Mouse (Mus musculus): ENCODE measurements around the gene Atg5.
A peak's percentile ranks its signal among the peaks of the same experiment; 100 is the strongest.
"Not testable (repeated sequence)": the region's sequence is repeated elsewhere in the genome, so short reads cannot be mapped to it uniquely, and the experiment has no call there.

The Atg5 gene

DNA sequence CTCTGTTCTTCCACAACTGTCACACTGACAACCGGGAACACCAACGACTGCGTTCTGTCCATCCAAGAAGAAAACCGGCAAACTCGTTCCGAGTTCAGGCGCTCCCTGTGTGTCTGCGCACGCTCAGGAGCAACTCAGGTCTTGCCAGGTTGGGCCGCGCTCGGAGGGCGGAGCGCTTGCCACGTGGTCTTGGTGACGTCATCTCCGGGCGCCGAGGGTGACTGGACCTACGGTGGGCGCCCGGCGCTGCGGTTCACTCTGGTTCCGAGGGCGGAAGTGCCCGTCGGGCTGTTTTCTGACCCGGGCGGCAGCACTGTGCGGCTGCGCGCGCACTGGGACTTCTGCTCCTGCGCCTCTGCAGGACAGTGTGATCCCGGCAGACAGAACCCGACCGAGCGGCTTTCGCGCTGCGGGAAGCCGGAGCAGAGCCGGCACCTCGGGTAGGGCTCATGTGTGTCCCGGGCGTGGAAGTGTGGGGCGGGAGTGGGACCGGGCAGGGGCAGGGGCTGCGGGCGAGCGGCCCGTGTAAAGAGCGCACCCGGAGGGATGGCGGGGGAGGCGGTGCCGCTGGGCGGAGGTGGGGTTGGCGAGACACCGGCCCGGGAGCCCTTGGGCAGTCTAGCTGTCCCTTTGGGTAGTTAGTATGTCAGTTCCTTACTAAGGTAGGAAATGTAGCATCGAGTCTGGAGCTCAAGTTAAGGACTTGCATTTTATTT is at the start of gene Atg5:
Gene Atg5, plus strand, starts transcription at position 214 of the 716 bp plus-strand sequence.
- DNase-seq, result peak; percentile 99

- not testable (repeated sequence) for DNase-seq
Measured at GRCm38 (mm10) chr10:44219073-44219472, 49.1 kb upstream of the Atg5 start.

DNA sequence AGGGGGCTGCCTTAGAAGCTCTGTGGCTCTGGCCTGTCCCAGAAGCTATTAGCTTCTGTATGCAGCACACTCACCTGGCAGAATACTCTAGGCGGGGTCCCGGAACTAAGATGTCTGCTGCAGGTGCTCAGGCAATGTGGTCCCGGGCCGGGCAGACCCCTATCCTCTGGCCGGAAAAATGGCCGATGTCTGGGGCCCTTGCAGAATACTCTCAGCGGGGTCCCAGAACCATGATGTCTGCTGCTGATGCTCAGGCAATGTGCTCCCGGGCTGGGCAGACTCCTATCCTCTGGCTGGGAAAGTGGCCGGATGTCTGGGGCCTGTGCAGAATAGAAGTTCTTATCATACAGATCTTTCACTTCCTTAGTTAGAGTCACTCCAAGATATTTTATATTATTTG is 43.8 kb upstream of the Atg5 start:
- DNase-seq, result no peak

DNA sequence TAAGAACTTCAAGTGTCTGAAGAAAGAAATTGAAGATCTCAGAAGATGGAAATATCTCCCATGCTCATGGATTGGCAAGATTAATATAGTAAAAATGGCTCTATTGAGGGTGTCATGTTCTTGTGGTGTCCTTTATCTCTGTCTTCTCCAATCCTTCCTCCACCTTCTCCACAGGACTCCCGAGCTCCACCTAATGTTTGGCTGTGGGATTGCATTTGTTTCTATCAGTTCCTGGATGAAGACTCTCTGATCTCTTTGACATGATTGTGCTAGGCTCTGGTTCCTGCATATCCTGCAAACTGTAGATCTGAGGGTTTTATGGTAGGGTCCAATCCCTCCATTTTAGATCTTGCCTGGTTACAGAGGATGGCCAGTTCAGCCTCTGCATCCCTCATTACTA is 34.8 kb upstream of the Atg5 start:
- peak; percentile 36 for DNase-seq

- DNase-seq, result peak; percentile 2
Measured at GRCm38 (mm10) chr10:44235298-44235697, 32.9 kb upstream of the Atg5 start.

DNA sequence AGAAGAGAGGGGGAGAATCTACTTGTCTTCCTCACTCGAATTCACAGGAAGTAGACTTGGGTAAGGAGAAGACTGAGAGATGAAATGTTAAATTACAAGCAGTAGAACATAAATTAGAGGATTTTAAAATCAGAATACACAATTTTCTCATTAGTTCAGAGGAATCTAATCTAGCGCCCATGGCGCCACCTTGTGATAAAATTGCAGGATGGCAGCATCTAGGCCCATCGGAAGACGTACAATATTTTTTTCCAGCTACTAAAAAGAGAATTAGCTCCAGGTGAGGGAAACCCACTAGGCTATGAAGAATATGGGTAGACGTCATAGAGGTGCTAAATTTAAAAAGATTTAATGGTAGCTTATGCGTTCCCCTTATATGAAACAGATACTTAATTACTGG is 11.5 kb upstream of the Atg5 start:
- DNase-seq, result no peak

GRCm38 (mm10) chr10:44265835-44266234 is 2.3 kb upstream of the Atg5 start:
- no peak for DNase-seq

DNA sequence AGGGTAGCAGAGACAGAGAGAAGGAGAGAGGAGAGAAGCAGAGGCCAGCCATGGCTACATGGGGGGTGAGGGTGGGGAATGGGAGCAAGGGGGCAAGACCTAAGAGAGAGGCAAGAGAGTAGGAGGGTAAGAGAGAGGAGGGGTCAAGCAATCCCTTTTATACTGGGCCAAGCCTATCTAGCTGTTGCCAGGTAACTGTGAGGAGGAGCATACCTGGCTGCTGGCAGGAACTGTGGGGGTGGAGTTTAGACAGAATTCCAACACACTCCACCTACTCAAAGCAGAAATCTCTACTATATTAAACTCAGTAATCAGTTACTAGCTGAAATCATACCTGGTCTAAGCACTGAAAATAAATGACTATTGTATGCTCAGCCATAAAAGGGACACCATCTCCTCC is 1.6 kb upstream of the Atg5 start:
- DNase-seq, result peak; percentile 65

DNA sequence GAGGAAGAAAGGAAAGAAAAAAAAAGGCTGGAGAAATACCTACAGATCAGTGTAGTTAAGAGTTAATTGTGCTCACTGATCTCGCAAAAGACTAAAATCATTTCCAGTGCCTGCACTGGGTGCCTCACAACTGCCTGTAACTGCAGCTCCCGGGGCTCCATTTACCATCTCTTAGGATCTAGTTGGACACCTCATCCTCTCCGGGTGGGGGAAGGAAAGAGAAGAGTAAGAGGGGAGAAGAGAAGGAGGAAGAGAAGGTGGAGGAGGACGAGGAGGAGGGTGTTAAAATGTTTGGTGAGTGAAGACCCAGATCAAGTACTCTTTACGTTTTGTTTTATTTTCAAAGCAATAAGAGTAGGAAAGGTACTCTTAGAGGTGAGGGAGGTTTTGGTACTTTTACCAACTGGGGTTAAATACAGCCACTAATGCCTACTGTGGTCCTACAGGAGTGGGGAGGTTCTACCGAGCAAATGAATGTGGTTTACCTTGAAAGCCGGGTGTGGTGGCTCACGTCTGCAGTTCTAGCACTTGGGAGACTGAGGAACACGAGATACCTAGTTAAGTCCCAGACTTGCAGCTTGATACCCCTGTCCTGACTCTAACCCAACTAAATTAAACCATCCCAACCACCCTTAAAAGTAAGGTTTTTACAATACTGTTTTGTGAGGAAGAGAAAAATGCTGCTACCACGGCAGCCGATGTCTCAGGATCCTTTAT is 574 bp upstream of the Atg5 start:
- DNase-seq, result no peak

- peak; percentile 15 for DNase-seq
Measured at GRCm38 (mm10) chr10:44269211-44269610, 1.1 kb downstream of the Atg5 start.

- no peak for DNase-seq
Measured at GRCm38 (mm10) chr10:44282323-44282722, 14.2 kb downstream of the Atg5 start.

- DNase-seq, result no peak
Measured at GRCm38 (mm10) chr10:44285106-44285505, 16.9 kb downstream of the Atg5 start.

DNA sequence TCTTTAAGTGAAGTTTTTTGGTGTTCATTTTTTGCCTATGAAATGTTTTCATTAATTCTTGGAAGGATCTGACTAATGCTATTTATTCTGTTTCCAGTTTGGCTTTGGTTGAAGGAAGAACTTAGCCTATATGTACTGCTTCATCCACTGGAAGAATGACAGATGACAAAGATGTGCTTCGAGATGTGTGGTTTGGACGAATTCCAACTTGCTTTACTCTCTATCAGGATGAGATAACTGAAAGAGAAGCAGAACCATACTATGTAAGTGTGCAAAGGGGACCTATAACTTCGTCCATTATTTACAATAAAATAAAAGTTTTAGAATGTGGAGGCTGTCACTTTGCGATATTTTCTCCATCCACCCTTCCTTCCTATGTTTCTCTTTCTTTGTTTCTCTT is 17.8 kb downstream of the Atg5 start:
- no peak for DNase-seq

GRCm38 (mm10) chr10:44290876-44291275 is 22.7 kb downstream of the Atg5 start:
- no peak for DNase-seq

DNA sequence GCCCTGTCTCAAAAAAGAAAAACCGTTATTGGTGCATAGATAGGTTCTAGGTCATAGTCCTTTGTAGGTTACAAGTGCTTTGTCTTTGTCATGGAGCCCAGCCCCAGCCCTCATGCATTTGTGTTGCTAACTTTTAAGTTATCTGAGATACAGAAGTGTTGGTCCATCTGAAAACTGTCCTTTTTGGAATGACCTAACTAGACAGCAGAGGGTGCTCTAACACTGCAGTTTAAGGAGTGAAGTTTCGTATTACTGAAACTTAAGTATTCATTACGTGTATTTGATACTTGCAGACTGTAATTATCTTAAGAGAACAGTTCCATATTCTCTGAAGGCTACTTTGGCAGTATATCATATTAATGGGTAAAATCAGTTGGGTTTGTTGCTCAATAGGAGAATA is 24.0 kb downstream of the Atg5 start:
- peak; percentile 51 for DNase-seq

GRCm38 (mm10) chr10:44299165-44299564 is 31.0 kb downstream of the Atg5 start:
- DNase-seq, result no peak

DNA sequence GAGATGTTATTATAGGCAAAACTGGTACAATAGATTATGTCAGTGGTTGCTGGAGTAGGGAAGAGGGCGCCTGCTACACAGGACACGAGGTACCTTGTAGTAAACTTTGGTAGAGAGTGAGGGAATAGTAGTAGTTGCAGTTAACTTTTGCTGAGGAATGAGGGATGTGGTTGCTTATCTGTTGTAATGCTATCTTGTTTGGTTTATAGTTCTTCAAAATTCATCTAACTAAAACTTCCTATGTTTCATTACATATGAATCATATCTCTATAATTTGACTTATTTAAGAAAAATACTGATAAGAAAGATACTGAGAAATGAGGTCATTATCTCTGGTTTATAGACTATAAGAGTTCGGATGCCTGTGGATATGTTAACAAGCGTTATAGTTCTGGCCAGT is 31.9 kb downstream of the Atg5 start:
- DNase-seq, result no peak

- DNase-seq, result no peak
Measured at GRCm38 (mm10) chr10:44303648-44304329, 35.6 kb downstream of the Atg5 start.

- no peak for DNase-seq
Measured at GRCm38 (mm10) chr10:44304330-44304717, 36.2 kb downstream of the Atg5 start.

DNA sequence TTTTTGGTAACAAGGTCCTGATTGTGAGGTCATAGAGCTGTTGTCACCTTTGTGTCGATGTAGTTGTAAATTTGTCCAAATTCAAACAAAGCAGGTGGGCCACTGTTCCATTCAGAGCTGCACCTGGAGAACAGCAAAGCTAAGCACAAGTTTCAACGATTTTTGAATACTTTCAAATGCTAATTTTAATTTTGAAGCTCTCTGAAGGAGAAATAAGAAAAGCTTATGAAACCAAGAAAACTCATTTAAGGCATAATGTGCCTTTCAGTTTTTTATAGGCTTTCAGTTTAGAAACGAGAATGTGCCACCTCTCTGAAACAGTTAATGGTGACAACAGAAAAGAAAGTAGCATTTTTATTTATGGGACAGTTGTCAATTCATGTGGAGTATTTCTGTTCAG is 36.7 kb downstream of the Atg5 start:
- no peak for DNase-seq

DNA sequence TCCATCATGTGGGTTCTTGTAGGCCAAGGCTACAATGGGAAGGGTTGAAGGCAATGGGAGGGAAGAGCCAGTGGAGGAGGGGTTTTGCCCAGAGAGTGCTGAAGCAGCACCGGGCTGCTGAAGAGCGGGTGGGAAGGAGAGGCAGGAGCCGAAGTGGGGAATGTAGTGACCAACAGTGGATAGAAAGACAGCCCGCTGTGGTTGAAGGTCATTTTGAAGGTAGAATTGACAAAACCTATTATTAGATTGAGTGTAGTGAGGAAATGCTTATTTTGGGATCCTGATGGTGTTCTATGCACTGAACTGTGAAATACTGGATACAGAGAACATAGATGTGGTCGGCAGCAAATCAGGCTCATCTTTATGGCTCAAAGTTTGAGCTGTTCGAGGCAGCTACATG is 38.1 kb downstream of the Atg5 start:
- DNase-seq, result no peak

GRCm38 (mm10) chr10:44308280-44308679 is 40.1 kb downstream of the Atg5 start:
- DNase-seq, result no peak

DNA sequence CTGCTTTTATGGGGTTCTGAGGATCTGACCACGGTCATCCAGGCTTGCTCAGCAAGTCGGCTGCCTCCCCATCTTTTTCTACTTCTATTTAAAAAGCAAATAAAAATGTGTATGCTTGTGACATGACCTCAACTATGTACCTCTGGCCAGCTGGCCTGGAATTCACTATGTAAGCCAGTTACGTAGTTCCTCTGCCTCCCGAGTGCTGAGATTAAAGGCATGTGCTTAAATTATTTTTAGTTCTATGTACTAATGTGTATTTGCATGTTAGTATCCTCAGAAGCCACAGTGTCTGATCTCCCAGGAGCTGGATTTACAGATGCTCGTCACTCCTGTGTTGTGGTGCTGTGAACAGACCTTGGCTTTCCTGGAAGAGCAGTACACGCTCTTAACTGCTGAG is 41.1 kb downstream of the Atg5 start:
- no peak for DNase-seq

- no peak for DNase-seq
Measured at GRCm38 (mm10) chr10:44315276-44315675, 47.1 kb downstream of the Atg5 start.

Data from kidney, adult 9 months (tissue).